Mouse (Mus musculus) B cell, adult 67 days (primary cell): Measurements from ENCODE around the gene Krtap4-2. TPM values are rescaled to one million over a fixed set of nuclear protein-coding genes. Genes with fewer than 3 reads are reported as not detected.

Experiments
- total RNA-seq, 2 experiments: library from RNA; stranded (reverse); gene quantifications; 4 replicates each; pipeline ENCODE4 v1.2.4; 2023

Gene Krtap4-2
- not detected for total RNA-seq

DNA sequence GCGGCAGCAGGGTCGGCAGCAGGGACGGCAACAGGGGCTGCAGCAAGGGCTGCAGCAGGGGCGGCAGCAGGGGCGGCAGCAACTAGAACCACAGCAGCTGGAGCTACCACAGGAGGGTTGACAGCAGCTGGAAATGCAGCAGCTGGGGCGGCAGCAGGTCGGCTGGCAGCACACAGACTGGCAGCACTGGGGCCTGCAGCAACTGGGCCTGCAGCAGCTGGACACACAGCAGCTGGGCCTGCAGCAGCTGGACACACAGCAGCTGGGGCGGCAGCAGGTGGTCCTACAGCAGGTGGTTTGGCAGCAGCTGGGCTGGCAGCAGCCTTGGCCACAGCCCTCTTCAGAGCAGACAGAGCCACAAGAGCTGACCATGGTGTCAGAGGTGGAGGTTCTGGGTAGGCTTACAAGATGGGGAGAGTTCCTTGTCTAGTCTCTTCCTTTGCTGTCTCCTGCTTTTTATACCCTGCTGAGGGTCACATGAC lies at the start of gene Krtap4-2:
Gene Krtap4-2, minus strand, starts transcription at position 432 of the 482 bp plus-strand sequence.

DNA sequence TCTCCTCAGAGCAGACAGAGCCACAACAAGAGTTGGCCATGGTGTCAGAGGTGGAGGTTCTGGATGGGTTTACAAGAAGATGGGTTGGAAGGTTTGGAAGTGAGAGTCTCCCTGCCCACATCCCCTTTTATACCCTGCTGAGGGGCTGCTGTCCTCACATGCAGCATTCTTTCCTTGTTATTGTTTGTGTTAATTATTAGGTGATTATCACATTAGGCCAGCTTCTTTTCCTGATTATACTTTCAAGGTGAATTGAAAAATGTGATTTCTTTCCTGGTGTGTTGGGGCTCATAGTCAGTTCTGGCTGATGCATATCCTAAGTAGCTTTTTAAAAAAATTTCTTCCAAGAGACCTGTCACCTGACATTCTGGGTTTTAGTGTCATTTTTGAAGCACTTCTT lies 31.0 kb upstream of the Krtap4-2 start, which contains the start of gene Krtap4-6:
Gene Krtap4-6, minus strand, starts transcription at position 101 of the 400 bp plus-strand sequence.

DNA sequence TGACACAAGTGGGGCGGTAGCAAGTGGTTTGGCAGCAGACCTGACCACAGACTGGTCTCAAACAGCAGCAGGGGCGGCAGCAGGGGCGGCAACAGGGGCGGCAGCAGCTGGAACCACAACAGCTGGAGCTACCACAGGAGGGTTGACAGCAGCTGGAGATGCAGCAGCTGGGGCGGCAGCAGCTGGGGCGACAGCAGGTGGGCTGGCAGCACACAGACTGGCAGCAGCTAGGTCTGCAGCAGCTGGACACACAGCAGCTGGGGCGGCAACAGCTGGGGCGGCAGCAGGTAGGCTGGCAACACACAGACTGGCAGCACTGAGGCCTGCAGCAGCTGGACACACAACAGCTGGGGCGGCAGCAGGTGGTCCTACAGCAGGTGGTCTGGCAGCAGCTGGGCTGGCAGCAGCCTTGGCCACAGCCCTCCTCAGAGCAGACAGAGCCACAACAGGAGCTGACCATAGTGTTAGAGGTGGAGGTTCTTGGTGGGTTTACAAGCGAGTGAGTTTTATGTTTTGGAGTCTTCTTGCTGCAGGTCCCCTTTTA lies 23.7 kb upstream of the Krtap4-2 start, which contains the start of gene Gm11563:
Gene Gm11563, minus strand, starts transcription at position 494 of the 544 bp plus-strand sequence.

DNA sequence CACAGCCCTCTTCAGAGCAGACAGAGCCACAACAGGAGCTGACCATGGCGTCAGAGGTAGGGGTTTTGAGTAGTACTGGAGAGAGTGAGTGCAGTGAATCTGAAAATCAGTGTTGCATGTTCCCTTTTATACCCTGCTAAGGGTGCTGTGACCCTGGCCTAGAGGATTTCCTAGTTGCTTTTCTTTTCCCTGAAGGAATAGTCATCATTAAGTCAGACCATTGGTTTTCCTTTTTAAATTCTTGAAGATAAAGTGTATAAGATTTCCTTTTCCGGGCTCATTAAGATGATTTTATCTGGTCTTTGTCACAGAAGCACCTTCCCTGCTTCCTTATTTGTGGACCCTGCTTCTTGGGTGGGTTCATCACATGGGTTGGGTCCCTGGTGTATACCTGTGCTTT lies 15.3 kb upstream of the Krtap4-2 start, which contains the start of gene Gm11555:
Gene Gm11555, minus strand, starts transcription at position 101 of the 400 bp plus-strand sequence.

DNA sequence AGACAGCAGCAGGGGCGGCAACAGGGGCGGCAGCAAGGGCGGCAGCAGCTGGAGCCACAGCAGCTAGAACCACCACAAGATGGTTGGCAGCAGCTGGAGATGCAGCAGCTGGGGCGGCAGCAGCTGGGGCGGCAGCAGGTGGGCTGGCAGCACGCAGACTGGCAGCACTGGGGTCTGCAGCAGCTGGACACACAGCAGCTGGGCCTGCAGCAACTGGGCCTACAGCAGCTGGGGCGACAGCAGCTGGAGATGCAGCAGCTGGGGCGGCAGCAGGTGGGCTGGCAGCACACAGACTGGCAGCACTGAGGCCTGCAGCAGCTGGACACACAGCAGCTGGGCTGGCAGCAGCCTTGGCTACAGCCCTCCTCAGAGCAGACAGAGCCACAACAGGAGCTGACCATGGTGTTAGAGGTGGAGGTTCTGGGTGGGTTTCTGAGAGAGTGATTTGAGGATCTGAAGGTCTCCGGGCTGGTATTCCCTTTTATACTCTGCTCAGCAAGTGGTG lies 8.8 kb upstream of the Krtap4-2 start, which contains the start of gene Krtap4-7:
Gene Krtap4-7, minus strand, starts transcription at position 455 of the 505 bp plus-strand sequence.

DNA sequence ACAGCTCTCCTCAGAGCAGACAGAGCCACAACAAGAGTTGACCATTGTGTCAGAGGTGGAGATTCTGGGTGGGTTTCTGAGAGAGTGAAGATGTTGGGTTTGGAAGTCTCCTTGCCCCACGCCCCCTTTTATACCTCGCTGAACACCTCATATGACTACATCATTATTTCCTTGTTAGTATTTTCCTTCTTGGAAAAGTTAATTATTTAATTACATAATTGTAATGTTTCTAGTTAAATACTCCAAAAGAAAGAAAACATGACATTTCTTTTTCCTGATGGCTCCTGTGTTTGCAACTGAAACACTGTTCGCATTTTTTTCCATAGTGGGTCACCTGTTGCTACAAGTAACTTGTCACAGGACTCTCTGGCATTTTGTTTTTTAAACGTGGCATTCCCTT lies 6.7 kb downstream of the Krtap4-2 start, which contains the start of gene Krtap4-1:
Gene Krtap4-1, minus strand, starts transcription at position 101 of the 400 bp plus-strand sequence.

DNA sequence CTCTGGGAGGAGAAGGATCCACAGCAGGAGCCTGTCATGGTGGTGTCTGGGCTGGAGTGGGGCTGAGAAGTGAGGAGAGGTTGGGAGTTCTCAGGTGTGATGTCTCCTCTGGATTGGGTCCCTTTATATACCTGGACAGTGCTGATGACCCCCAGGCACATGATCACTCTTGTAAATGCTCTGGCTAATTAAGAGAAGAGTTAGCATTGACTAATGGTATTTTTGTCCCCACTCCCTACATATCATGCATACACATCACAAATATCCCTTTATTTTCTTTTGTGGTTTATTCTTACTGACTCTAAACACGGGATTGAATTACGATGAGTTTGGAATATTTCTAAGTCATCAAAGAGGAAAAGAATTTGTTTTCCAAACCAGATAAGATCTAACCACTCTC lies 14.5 kb downstream of the Krtap4-2 start, which contains the start of gene Gm11562:
Gene Gm11562, minus strand, starts transcription at position 101 of the 400 bp plus-strand sequence.

DNA sequence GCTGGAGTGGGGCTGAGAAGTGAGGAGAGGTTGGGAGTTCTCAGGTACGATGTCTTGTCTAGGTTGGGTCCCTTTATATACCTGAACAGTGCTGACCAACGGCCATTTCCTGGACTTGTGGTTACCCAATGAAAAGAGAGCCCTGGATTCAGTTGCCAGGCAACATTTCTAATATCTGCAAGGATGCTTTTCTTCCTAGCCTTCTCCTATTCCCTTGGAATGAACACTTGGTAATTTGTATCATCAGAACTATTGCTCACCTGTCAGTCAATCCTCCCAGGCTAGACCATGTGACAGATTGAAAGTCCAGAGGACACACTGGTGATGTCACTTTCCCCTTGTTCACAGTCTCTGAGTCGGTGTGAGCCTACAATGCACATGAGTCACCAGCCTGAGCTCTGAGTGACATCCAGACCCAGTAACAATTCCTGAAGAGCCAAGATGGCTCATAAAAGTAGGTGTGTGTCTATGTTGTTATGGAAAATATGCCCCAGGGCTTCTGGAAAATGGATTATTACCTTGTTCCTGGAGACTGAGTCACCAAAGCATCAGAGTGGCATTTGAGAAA lies 20.0 kb downstream of the Krtap4-2 start, which contains the start of gene Krtap2-4:
Gene Krtap2-4, minus strand, starts transcription at position 51 of the 568 bp plus-strand sequence.

DNA sequence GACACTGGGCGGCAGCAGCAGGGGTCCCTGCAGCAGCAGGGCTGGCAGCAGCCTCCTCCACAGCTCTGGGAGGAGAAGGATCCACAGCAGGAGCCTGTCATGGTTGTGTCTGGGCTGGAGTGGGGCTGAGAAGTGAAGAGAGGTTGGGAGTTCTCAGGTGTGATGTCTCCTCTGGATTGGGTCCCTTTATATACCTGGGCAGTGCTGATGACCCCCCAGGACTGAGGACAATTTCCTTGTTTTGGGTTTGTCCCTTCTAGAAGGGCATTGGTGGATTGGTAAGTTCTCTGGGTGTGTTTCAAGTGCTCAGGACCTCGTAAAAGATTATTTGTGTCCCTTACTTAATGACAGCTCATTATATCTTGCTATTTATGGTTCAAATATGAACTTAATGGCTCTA lies 24.8 kb downstream of the Krtap4-2 start, which contains the start of gene Gm11937:
Gene Gm11937, minus strand, starts transcription at position 101 of the 400 bp plus-strand sequence.

DNA sequence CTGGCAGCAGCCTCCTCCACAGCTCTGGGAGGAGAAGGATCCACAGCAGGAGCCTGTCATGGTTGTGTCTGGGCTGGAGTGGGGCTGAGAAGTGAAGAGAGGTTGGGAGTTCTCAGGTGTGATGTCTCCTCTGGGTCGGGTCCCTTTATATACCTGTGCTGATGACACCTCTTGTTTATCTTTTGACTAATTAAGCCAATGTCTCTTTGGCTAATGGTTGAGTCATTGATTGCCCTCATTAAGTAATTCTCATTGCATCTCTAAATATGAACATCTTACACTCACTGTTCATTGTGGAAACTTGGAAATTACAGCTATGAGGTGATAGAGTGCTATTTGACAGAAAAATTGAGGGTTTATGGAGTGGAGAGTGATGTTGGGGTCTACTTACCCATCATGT lies 31.7 kb downstream of the Krtap4-2 start, which contains the start of gene Gm11938:
Gene Gm11938, minus strand, starts transcription at position 101 of the 400 bp plus-strand sequence.

DNA sequence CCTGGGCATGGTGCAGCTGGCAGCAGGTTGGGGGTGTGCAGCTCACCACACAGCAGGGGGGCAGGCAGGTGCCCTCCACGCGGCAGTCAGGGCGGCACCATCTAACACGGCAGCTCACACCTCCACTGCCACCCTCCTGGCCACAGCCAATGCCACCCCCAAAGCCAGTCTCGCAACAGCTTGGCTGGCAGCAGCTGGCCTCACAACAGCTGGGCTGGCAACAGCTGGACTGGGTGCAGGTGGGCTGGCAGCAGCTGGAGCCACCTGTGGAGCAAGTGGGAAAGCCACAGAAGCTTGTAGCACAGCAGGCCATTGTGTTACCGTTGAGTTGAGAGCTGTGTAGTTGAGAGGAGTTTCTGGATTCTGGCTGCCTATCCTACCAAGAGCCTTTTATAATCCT lies 37.1 kb downstream of the Krtap4-2 start, which contains the start of gene Krtap9-3:
Gene Krtap9-3, minus strand, starts transcription at position 364 of the 400 bp plus-strand sequence.

DNA sequence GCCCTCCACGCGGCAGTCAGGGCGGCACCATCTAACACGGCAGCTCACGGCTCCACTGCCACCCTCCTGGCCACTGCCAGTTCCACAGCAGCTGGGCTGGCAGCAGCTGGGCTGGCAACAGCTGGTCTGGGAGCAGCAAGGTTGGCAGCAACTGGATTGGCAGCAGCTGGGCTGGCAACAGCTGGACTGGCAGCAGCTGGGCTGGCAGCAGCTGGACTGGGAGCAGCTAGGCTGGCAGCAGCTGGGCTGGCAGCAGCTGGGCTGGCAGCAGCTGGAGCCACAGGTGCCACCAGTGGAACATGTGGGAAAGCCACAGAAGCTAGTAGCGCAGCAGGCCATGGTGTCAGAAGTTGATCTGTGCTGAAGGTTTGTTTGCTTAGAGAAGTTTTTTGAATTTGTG lies 43.9 kb downstream of the Krtap4-2 start, which contains the start of gene Krtap1-3:
Gene Krtap1-3, minus strand, starts transcription at position 359 of the 400 bp plus-strand sequence.

Other genes with a start within 250 kb of the Krtap4-2 start
- gene Krt10, start 245.7 kb downstream of the Krtap4-2 start, total RNA-seq: 1 to 10 TPM; 1.5 to 3.2 TPM
- gene Krt12, start 212.8 kb downstream of the Krtap4-2 start, total RNA-seq: not detected
- not detected for gene Krt20, start 196.9 kb downstream of the Krtap4-2 start, total RNA-seq
- gene Krt23, start 141.9 kb downstream of the Krtap4-2 start, total RNA-seq: not detected
- not detected for gene Krt39, start 113.7 kb downstream of the Krtap4-2 start, total RNA-seq
- gene Krt40, start 91.9 kb downstream of the Krtap4-2 start, total RNA-seq: not detected
- gene Krtap3-3, start 84.2 kb downstream of the Krtap4-2 start, total RNA-seq: not detected
- gene Krtap3-2, start 78.2 kb downstream of the Krtap4-2 start, total RNA-seq: not detected
- gene Gm11939, start 75.6 kb downstream of the Krtap4-2 start, total RNA-seq: not detected
- gene Krtap3-1, start 68.5 kb downstream of the Krtap4-2 start, total RNA-seq: not detected
- gene Krtap1-5, start 54.1 kb downstream of the Krtap4-2 start, total RNA-seq: not detected
- not detected for gene Krtap1-4, start 51.4 kb downstream of the Krtap4-2 start, total RNA-seq
- gene Krtap1-3, start 43.7 kb downstream of the Krtap4-2 start, total RNA-seq: not detected
- not detected for gene Krtap9-3, start 37.0 kb downstream of the Krtap4-2 start, total RNA-seq
- not detected for gene Gm11938, start 31.8 kb downstream of the Krtap4-2 start, total RNA-seq
- not detected for gene Gm11937, start 24.9 kb downstream of the Krtap4-2 start, total RNA-seq
- gene Krtap2-4, start 20.2 kb downstream of the Krtap4-2 start, total RNA-seq: not detected
- gene Gm11562, start 14.6 kb downstream of the Krtap4-2 start, total RNA-seq: not detected
- gene Krtap4-1, start 6.8 kb downstream of the Krtap4-2 start, total RNA-seq: not detected
- not detected for gene Krtap4-7, start 9.0 kb upstream of the Krtap4-2 start, total RNA-seq
- not detected for gene Gm11555, start 15.2 kb upstream of the Krtap4-2 start, total RNA-seq
- gene Gm11563, start 23.9 kb upstream of the Krtap4-2 start, total RNA-seq: not detected
- gene Krtap4-6, start 30.9 kb upstream of the Krtap4-2 start, total RNA-seq: not detected
- gene Gm14190, start 55.7 kb upstream of the Krtap4-2 start, total RNA-seq: not detected
- gene Gm14180, start 99.2 kb upstream of the Krtap4-2 start, total RNA-seq: not detected
- not detected for gene Gm11595, start 137.8 kb upstream of the Krtap4-2 start, total RNA-seq
- not detected for gene Krtap4-8, start 145.6 kb upstream of the Krtap4-2 start, total RNA-seq
- gene Krtap4-9, start 150.1 kb upstream of the Krtap4-2 start, total RNA-seq: not detected
- not detected for gene Gm11596, start 158.4 kb upstream of the Krtap4-2 start, total RNA-seq
- gene Gm11569, start 163.8 kb upstream of the Krtap4-2 start, total RNA-seq: not detected
- gene Gm11554, start 169.4 kb upstream of the Krtap4-2 start, total RNA-seq: not detected
- not detected for gene Krtap4-13, start 174.8 kb upstream of the Krtap4-2 start, total RNA-seq
- not detected for gene Gm11564, start 180.6 kb upstream of the Krtap4-2 start, total RNA-seq
- not detected for gene 2300003K06Rik, start 203.0 kb upstream of the Krtap4-2 start, total RNA-seq
- not detected for gene Krtap4-16, start 216.5 kb upstream of the Krtap4-2 start, total RNA-seq
- gene Gm11568, start 222.8 kb upstream of the Krtap4-2 start, total RNA-seq: not detected
- gene Gm11559, start 229.4 kb upstream of the Krtap4-2 start, total RNA-seq: not detected
- gene Krtap9-1, start 238.3 kb upstream of the Krtap4-2 start, total RNA-seq: not detected
- gene Gm11567, start 244.1 kb upstream of the Krtap4-2 start, total RNA-seq: not detected